Mouse (Mus musculus) midbrain, embryonic 16.5 days (tissue): ENCODE data around the gene Nr5a1. TPM values are rescaled to one million over a fixed set of nuclear protein-coding genes. Genes with fewer than 3 reads are reported as not detected.

ENCODE experiments used
- ATAC-seq: fragments of 200-750 bp; cut with Nextera tagmentation; 2 replicates; pipeline ENCODE4 v1.8.0; 2017; ENCODE audit warnings: moderate TSS enrichment
- H3K27ac ChIP-seq: fragments of 300-500 bp; sonication (generic); 2 replicates; pipeline ENCODE4 v1.5.1; 2014; ENCODE audit warnings: mild to moderate bottlenecking, low read length, mixed read lengths
- H3K27me3 ChIP-seq: fragments of 300-500 bp; sonication (generic); 2 replicates; pipeline ENCODE4 v1.6.1; 2014; ENCODE audit warnings: low read depth, low read length, mixed read lengths; ENCODE audit not compliant: control insufficient read depth, insufficient read depth
- H3K36me3 ChIP-seq: fragments of 300-500 bp; sonication (generic); 2 replicates; pipeline ENCODE4 v1.6.1; 2014; ENCODE audit warnings: mild to moderate bottlenecking, low read length, moderate library complexity, mixed read lengths; ENCODE audit not compliant: control insufficient read depth, insufficient read depth
- H3K4me1 ChIP-seq: fragments of 300-500 bp; sonication (generic); 2 replicates; pipeline ENCODE4 v1.6.1; 2014; ENCODE audit warnings: mild to moderate bottlenecking, low read length, mixed read lengths; ENCODE audit not compliant: control insufficient read depth, insufficient read depth
- H3K4me2 ChIP-seq: fragments of 300-500 bp; sonication (generic); 2 replicates; pipeline ENCODE4 v1.6.1; 2014; ENCODE audit warnings: mild to moderate bottlenecking, low read length, mixed read lengths
- H3K4me3 ChIP-seq: fragments of 300-500 bp; sonication (generic); 2 replicates; pipeline ENCODE4 v1.5.1; 2014; ENCODE audit warnings: low read depth, mild to moderate bottlenecking, low read length, moderate library complexity, mixed read lengths
- H3K9ac ChIP-seq: fragments of 300-500 bp; sonication (generic); 2 replicates; pipeline ENCODE4 v1.6.1; 2014; ENCODE audit warnings: low read depth, low read length, mixed read lengths
- H3K9me3 ChIP-seq: fragments of 300-500 bp; sonication (generic); replicated peaks from 2 replicates; pipeline ENCODE4 v1.6.1; 2014; ENCODE audit warnings: mild to moderate bottlenecking, low read length, mixed read lengths; ENCODE audit not compliant: control insufficient read depth, poor library complexity, severe bottlenecking
- WGBS: fragments of 180-500 bp; shearing (Covaris S2); extraction: QIAGEN DNeasy Blood & Tissue Kit; methylation state at CpG from one replicate; pipeline ENCODE4 v1.1.7; 2014; 5-methylcytosine and 5-hydroxymethylcytosine counted together
- polyA plus RNA-seq: library from polyadenylated mRNA; unstranded; fragments of >200 nt; fragmentation: Nextera tagmentation; extraction: Ambion mirVana; gene quantifications from 2 replicates; pipeline ENCODE4 v1.2.1, GENCODE M21; 2015

The Nr5a1 gene
- polyA plus RNA-seq, result 0.25 and 1.5 TPM in 2 replicates

GRCm38 (mm10) chr2:38714324-38714723 lies at the start of gene Nr5a1:
Gene Nr5a1, minus strand, starts transcription at chr2:38714542.
- Histone ChIP-seq H3K9me3 (no peaks in the 10 kb centered on the region), H3K27ac (no peak within 1 kb of the TSS), H3K4me3 (no peak within 1 kb of the TSS), H3K4me1 (peaks cover 15% of the 10 kb centered on the region), H3K36me3 (no peaks in the 10 kb centered on the region), H3K27me3 (peaks cover 34% of the 10 kb centered on the region), H3K9ac (no peak within 1 kb of the TSS), H3K4me2 (no peak within 1 kb of the TSS)
- WGBS, result 90% methylated on average over 13 of the region's 13 CpGs
- ATAC-seq, result no peak

GRCm38 (mm10) chr2:38739847-38740246 lies 25.5 kb upstream of the Nr5a1 start:
- H3K4me2 ChIP-seq, result no peak overlapping the region
- H3K27me3 ChIP-seq, result no peaks in the 10 kb centered on the region
- H3K4me3 ChIP-seq, result no peak overlapping the region
- 80% methylated on average over 3 of the region's 3 CpGs for WGBS
- H3K9me3 ChIP-seq, result no peaks in the 10 kb centered on the region
- H3K9ac ChIP-seq, result no peak overlapping the region
- peak; percentile 39; the same call in 1 of the 2 replicates for ATAC-seq
- no peak overlapping the region for H3K27ac ChIP-seq
- peaks cover 3% of the 10 kb centered on the region; the same call in 1 of the 2 replicates for H3K4me1 ChIP-seq
- no peaks in the 10 kb centered on the region for H3K36me3 ChIP-seq

GRCm38 (mm10) chr2:38739410-38739809 lies 25.1 kb upstream of the Nr5a1 start:
- H3K27ac ChIP-seq, result no peak overlapping the region
- WGBS, result 12% methylated on average over 7 of the region's 7 CpGs
- no peaks in the 10 kb centered on the region for H3K9me3 ChIP-seq
- no peak overlapping the region for H3K4me2 ChIP-seq
- no peaks in the 10 kb centered on the region for H3K36me3 ChIP-seq
- no peaks in the 10 kb centered on the region for H3K27me3 ChIP-seq
- H3K9ac ChIP-seq, result no peak overlapping the region
- peak; percentile 82 for ATAC-seq
- H3K4me1 ChIP-seq, result peaks cover 3% of the 10 kb centered on the region; the same call in 1 of the 2 replicates
- no peak overlapping the region for H3K4me3 ChIP-seq

- Histone ChIP-seq H3K27ac (no peak overlapping the region), H3K9me3 (no peaks in the 10 kb centered on the region), H3K4me2 (no peak overlapping the region), H3K4me1 (0 out of 2 replicates have a peak, but pooled peaks cover 3% of the 10 kb centered on the region), H3K9ac (no peak overlapping the region; the same call in 1 of the 2 replicates), H3K36me3 (peaks cover 3% of the 10 kb centered on the region; the same call in 1 of the 2 replicates), H3K27me3 (no peaks in the 10 kb centered on the region), H3K4me3 (no peak overlapping the region)
- peak; percentile 21; the same call in 1 of the 2 replicates for ATAC-seq
- 54% methylated on average over 14 of the region's 14 CpGs for WGBS
Measured at GRCm38 (mm10) chr2:38738601-38739301, 24.4 kb upstream of the Nr5a1 start.

- Histone ChIP-seq H3K4me3 (no peak overlapping the region), H3K4me1 (0 out of 2 replicates have a peak, but pooled peaks cover 3% of the 10 kb centered on the region), H3K4me2 (no peak overlapping the region), H3K9ac (no peak overlapping the region), H3K27me3 (no peaks in the 10 kb centered on the region), H3K9me3 (no peaks in the 10 kb centered on the region), H3K27ac (no peak overlapping the region), H3K36me3 (peaks cover 3% of the 10 kb centered on the region; the same call in 1 of the 2 replicates)
- ATAC-seq, result no peak
Measured at GRCm38 (mm10) chr2:38735740-38736139, 21.4 kb upstream of the Nr5a1 start.

- Histone ChIP-seq H3K9ac (no peak overlapping the region), H3K4me2 (no peak overlapping the region), H3K27ac (no peak overlapping the region), H3K4me1 (0 out of 2 replicates have a peak, but pooled peaks cover 3% of the 10 kb centered on the region), H3K36me3 (peaks cover 3% of the 10 kb centered on the region; the same call in 1 of the 2 replicates), H3K27me3 (no peaks in the 10 kb centered on the region), H3K4me3 (no peak overlapping the region), H3K9me3 (no peaks in the 10 kb centered on the region)
- WGBS, result 82% methylated on average over 5 of the region's 5 CpGs
- no peak for ATAC-seq
Measured at GRCm38 (mm10) chr2:38734721-38735120, 20.4 kb upstream of the Nr5a1 start.

- no peaks in the 10 kb centered on the region for H3K27me3 ChIP-seq
- peaks cover 3% of the 10 kb centered on the region; the same call in 1 of the 2 replicates for H3K36me3 ChIP-seq
- H3K4me3 ChIP-seq, result no peak overlapping the region
- no peaks in the 10 kb centered on the region for H3K4me1 ChIP-seq
- WGBS, result 92% methylated on average over 6 of the region's 6 CpGs
- ATAC-seq, result no peak
- H3K27ac ChIP-seq, result no peak overlapping the region
- H3K9ac ChIP-seq, result no peak overlapping the region
- no peak overlapping the region for H3K4me2 ChIP-seq
- H3K9me3 ChIP-seq, result no peaks in the 10 kb centered on the region
Measured at GRCm38 (mm10) chr2:38730331-38730827, 16.0 kb upstream of the Nr5a1 start.

- no peaks in the 10 kb centered on the region for H3K4me1 ChIP-seq
- H3K4me2 ChIP-seq, result no peak overlapping the region
- no peaks in the 10 kb centered on the region for H3K9me3 ChIP-seq
- H3K4me3 ChIP-seq, result no peak overlapping the region
- no peak overlapping the region for H3K27ac ChIP-seq
- WGBS, result 44% methylated on average over 3 of the region's 3 CpGs
- ATAC-seq, result no peak
- no peaks in the 10 kb centered on the region for H3K36me3 ChIP-seq
- no peak overlapping the region for H3K9ac ChIP-seq
- no peaks in the 10 kb centered on the region for H3K27me3 ChIP-seq
Measured at GRCm38 (mm10) chr2:38725427-38725826, 11.1 kb upstream of the Nr5a1 start.

GRCm38 (mm10) chr2:38723378-38723777 lies 9.0 kb upstream of the Nr5a1 start:
- Histone ChIP-seq H3K4me3 (no peak overlapping the region), H3K36me3 (no peaks in the 10 kb centered on the region), H3K4me1 (no peaks in the 10 kb centered on the region), H3K9me3 (no peaks in the 10 kb centered on the region), H3K9ac (no peak overlapping the region), H3K27me3 (no peaks in the 10 kb centered on the region), H3K27ac (no peak overlapping the region), H3K4me2 (no peak overlapping the region)
- 0 out of 2 replicates have a peak, but pooled peaks have one; percentile 32 for ATAC-seq
- 72% methylated on average over 4 of the region's 4 CpGs for WGBS
